Mouse (Mus musculus) cerebellum, adult (tissue): ENCODE measurements around the gene Rnps1.
A peak's percentile ranks its signal among the peaks of the same experiment; 100 is the strongest.
"Not testable (repeated sequence)": the region's sequence is repeated elsewhere in the genome, so short reads cannot be mapped to it uniquely, and the experiment has no call there.

Experiments
- ATAC-seq: cut with Nextera tagmentation; 2 replicates; pipeline ENCODE4 v1.9.2; 2017; ENCODE audit warnings: mild to moderate bottlenecking, moderate library complexity, mixed read lengths; ENCODE audit not compliant: insufficient number of reproducible peaks, low FRiP score, low TSS enrichment

The Rnps1 gene

DNA sequence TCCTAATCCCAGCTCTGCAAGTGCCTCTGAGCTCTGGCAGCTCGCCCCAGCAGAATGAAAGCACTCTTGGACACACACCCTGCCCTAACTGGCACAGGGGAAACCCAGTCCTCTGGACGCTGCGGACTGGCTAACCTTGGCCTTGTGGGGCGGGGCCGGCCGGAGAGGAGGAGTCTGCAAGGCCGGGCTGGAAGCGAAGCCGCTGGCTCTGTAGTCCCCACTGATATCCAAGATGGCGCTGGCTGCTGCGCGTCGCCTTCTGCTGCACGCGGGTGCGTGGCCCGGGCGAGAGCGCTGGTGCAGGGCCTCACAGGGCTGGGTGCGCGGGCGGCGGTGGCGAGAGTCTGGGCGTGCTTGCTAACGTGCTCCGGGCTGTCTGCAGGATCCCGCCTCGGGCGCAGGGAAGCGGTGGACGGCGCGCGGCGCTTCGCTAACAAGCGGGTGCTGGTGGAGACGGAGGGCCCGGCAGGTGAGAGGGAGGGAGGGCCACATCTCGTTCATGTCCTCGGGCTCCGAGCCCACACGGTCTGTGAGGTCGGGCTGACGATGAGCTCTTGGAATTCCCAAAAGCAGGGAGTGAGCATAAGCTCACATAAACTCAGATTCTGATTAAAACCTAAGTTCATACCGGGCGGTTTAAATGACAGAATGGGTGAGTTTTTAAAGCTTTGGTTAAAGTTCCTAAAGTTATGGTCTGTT is 12.3 kb downstream of the Rnps1 start, which contains the start of gene Eci1:
Eci1 (plus strand) TSS at position 171 of the 699 bp plus-strand sequence.
- peak; percentile 96 for ATAC-seq

DNA sequence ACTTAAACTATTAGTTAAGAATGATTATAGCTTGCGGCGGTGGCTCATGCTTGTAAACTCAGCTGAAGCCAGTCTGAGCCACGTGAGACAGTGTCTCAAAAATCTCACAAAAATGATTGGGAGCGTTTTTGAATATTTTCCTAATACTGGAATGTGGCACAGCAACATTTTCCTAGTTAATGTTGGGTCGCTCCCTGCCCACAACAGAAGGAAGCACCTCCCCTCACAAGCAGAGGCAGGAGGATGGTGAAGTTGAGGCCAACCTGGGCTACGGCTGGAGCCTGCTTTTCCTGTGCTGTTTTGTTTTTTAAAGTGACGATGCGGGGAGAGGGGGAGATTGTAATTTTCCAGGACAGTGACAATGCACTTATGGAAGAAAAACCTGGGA is 12.8 kb downstream of the Rnps1 start:
- no peak for ATAC-seq

DNA sequence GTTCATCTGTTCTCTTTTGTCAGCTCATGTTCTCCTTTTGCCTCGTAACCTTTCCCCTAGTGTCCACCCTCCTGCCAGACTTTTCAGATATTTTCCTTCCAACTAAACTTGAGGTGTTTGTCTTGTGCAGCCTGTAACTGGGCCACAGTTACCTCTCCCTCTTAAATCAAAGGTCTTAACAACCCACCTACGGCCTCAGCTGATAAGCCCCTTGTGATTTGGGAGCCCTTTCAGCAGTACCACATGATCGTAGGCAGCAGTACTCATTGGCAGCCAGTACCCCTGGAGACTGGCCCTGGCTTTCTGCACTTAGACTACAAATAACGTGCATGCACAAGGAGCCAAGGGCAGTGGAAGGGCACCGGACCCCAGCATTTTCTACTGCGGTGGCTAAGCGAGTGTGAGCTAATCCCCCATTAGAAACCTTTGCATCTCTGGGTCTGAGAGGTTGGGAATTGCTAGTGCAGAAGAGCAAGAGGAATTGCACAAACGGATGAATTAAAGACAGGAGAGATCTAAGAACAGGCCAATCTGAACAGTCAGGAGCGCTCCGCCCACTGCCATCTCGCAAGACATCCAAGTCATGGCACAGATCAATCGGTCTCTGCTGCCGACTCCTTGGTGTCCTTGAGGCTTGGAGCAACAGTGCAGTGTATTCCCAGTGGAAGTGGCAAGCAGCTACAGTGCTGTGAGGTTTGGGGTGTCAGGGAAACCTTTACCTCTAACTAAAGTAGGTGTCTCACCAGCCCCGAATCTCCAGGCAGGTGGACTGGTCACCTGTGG is 15.0 kb downstream of the Rnps1 start:
- ATAC-seq, result no peak

DNA sequence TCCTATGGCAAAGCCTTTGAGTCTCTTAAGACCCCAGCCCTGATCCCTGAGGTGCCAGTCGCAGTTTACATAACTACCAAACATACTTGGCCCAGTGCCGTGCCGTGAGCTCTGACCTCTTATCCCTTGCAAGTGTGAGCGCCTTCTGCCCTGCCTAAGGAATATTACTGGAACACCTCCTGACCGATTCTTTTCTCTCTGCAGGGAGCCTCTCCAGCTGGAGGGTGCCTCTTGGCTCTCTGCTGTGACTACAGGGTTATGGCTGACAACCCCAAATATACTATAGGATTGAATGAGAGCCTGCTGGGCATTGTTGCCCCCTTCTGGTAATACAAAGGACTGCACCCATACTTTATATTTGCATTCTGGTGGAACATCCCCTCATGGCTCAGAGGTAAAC is 22.7 kb downstream of the Rnps1 start:
- ATAC-seq, result no peak

DNA sequence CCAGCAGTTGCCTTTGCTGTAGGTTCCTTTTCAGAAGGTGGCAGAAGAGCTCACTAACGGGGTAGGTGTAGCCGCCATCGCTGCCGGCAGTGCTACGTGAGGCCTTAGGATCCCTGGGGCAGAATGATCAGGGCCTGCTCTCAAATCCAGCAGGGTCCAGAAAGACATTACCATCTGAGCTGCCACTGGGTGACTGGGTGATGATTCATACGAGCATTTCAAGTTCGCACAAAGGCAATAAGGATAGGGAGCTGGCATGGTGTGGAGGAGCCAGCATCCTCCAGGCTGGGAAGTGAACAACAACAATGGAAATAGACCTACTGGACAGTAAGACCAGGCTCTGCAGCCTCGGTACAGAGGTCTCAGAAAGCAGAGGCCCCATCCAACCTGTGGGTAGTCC is 26.0 kb downstream of the Rnps1 start:
- no peak for ATAC-seq

DNA sequence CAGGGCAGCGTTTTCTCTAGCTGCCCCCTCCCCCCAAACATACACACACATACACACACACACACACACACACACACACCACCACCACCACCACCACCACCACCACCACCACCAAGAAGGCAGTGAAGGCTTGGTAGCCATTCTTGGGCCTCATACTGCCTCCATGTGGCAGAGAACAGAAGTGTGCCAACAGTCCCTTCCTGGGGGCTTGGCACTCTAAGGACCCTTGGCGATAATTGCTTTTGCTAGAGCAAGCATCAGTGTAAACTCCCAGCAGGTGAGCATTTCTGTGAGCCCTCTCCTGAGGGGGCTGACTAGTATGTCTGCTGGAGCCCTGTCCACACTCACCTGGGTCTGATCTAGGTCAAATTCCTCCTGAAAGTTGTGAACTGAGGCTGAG is 26.8 kb downstream of the Rnps1 start:
- ATAC-seq, result no peak

DNA sequence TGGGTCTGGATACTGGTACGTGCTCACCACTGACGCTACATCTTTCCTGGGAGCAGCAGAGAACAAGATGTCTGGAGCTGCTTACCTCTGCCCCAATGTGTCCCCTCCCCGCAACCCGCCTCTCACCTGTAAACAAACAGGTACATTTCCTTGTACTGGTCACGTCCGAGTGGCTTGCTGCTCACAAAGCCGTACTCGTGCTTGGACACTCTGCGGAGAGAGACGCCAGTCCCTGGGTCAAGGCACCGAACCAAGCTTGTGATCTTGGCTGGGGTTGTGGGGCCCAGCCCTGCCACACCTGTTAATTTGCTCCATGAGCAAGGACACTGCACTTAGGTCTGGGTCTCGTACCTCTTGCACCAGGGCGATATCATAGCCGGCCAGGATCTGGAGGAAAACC is 27.7 kb downstream of the Rnps1 start:
- ATAC-seq, result no peak

DNA sequence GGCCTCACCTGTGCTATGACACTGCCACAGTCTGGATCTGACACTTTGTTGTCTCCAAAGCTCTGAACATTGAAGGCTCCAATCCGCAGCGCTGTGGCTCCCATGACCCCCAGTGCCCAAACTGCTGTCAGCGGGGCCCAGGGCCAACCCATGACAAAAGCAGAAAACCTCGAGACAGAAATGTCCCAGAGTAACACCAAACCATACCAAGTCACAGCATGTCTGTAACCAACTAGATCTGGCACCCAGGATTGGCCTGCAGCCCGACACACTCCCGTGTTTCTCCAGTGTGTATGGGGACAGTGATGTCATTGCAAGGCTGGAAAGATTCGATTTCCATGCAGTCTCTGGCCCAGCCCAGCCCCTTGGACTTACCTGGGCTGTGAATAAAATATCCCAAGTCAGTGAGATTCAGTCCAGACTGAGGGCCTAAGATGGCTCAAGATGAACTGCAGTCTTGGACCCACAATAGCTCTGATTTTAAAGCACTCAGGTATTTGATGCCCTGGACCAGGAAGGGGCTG is 28.3 kb downstream of the Rnps1 start, which contains the start of gene Dnase1l2:
Dnase1l2 (minus strand) TSS at position 474 of the 524 bp plus-strand sequence.
- ATAC-seq, result no peak

DNA sequence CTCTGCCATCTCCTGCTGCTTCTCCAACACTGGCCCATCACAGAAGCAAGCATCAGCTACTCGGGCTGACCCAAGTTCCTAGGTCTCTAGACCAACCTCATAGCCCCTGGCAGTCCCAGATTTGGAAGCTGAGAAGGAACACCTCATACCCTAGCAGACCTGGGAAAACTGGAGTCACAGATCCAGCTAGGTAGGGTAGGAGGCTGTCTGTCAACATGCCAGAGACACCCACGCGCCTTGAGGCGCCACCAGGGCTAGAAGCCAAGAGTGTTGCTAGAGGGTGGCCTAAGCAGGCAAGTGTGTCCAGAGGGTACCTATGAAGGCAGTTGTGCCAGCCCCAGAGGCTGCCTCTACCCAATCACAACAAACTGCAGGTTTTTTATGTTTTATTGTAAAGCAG is 29.0 kb downstream of the Rnps1 start:
- ATAC-seq, result no peak

DNA sequence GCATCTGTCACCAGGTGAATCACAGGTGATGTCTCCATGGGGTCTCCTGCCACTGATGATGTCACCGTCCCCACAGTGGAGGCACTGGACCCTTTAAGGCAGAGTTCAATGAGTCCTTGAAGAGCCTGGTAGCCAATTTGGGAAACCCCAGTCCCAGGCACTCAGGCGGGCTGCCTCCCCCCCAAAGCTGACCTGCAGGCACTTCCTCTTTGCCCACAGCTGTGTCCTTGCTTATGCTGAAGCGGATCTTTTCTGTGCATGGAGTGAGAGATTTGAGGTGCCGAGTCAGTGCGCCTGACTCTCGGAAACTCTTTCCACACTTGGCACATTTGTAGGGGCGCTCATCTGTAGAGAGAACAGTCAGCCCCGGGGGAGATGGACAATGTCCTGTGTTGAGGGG is 32.2 kb downstream of the Rnps1 start:
- ATAC-seq, result no peak

DNA sequence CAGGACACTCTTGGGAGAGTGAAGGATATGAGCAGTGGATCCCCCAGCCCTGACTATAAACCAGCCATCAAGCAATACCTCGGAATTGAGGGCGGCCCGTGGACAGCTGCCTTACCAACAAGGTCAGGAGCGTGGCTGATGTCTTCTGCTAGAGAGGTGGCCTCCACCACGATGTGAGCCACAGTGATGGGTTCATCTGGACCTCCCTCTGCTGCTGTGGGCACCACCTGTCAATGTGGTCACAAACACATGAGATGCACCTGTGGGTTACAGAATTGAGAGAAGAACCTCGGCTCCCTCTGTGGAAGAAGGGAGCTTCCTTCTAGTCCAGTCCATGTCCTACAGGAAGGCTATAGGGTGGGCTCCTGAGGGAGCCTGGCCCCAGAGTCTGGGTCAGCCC is 35.1 kb downstream of the Rnps1 start:
- no peak for ATAC-seq

DNA sequence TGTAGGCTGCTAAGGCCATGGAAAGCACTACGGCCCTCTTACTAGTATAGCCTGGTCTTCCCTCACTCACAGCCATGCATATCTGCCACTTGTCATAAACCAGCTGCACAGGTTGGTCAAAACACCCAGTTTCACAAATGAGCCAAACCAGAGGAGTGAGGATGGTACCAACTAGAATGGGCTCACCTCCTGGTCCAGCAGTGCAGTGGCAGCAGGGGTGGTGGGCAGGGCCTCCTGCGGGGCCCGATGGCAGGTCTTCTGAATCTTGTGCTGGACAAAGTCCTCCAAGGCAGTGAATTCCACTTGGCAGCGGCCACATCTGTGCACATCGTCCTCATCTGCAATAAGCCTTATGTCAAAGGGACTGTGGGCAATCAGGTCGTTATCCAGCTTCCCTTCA is 36.9 kb downstream of the Rnps1 start:
- no peak for ATAC-seq

DNA sequence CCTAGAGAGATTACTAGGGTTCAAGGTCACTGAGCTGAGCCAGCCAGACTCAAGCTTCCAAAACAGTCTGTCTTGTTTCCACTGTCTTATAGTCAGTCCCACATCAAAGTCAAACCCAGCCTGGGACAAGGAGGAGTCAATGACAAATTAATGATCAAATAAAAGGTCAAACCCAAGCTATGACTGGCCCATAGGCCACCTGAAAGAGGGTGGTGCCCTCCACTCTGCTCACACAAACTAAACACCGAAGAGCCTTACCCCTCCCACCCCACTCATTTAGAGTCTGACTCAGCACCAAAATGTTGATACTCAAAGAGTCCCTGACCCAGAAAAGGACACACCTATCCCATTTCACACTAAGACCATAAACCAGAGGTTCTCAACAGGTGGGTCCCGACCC is 39.0 kb downstream of the Rnps1 start:
- ATAC-seq, result no peak

DNA sequence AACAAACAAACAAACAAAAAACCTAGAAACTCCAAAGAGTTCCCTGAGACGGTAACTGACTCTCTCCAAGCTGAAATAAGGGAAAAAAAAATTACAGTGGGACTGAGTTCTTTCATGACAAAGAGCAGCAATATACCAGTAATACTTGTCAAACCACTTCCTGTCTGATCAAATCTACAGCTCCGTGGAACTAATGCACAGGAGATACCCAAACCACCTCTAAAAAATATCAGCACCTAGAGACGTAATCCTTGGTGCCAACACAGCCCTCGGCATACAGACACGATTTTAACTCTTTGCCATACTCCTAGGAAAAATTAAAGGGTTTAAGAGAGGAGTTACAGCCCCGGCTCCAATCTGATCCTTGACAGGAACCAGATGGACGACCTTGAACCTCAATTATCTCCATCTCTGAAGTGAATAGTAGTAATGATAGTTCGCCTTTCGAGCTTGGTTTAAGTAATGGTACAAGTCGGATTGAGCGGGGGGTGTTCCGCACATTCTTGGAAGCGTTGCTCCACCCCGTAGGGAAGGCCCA is 39.9 kb downstream of the Rnps1 start:
- no peak for ATAC-seq

DNA sequence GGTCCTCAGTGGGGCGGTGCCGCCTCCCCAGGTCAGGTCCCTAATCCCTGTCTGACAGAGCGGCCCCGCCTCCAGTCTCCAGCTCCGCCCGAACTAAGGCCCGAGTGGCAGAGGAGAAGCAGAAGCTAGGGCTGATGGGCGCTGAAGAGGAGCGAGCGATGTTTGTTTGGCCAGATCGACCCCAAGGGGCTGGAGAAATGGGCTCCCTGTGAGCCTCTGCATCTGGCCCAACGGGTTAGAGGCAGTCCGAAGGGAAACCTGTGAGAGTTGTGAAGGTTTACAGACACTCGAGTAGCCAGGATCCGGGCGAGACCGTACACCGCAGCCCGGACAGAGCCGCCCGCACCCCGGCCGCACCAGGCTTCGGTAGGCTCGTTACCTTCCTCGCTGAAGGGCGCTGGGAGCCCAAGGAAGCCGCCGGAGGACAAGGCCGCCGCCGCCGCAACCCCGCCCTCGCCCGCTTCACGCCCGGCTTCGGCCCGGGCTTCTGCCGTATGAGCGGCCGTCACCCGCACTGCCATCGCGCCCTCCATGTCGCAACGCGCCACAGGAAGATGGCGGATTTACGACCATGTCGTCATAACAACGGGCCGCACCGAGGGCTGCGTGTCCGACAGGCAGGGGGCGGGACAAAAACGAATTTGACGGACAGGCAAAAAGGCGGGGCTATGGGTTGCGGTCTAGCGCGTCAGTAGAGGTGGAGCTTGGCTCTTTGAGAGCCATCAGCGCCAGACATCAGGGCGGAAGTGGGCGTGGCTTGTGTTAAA is 40.6 kb downstream of the Rnps1 start:
- ATAC-seq, result peak; percentile 93

DNA sequence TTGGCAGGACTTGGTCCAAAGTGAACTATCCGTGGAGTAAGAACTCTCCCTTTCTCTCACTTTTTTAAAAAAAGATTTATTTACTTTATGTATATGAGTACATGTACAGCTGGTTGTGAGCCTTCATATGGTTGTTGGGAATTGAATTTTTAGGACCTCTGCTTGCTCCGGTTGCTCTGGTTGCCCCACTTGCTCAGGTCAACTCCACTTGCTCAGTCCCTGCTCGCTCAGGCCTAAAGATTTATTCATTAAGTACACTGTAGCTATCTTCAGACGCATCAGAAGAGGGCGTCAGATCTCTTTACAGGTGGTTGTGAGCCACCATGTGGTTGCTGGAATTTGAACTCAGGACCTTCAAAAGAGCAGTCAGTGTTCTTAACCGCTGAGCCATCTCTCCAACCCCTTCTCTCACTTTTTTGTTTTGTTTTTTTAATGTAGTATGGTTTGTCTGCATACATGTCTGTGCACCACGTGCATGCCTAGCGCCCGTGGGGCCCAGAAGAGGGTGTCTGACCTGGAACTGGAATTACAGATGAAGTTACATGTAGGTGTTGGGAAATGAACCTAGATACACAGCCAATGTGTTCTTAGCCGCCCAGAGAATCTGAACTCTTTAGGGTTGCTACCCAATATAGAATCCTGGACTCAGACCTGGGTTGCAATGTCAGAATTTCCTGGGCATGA is 41.3 kb downstream of the Rnps1 start:
- not testable (repeated sequence) for ATAC-seq

DNA sequence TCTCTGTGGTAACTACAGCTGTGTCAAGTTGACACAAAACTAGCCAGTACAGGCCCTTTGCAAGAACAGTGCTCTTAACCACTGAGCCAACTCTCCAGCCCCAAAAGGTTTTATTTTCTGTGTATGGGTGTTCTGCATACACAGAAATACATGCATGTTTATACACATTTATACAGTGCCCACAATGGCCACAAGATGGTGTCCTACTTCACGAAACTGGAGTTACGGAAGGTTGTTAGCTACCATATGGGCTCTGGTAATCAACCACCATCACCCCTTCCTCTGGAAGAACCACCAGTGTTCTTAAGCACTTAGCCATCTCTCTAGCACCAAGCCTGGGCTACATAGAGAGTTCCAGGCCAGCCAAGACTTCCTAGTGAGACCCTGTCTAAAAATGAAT is 47.2 kb downstream of the Rnps1 start:
- ATAC-seq, result no peak

DNA sequence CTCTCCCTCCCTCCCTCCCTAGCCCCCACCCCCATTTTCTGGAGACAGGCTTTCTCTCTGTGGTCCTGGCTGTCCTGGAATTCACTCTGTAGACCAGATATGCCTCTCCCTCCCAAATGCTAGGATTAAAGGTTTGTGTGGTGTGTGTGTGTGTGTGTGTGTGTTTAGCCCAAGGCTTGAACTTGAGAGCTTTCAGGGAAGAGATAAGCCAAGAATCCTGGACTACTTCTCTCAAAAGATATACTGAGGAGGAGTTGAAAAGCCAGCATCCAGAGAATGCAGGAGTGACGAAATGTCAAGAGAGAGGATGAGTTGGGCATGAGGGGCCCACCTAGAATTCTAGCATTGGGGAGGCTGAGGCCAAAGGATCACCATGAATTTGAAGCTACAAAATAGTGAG is 48.6 kb downstream of the Rnps1 start:
- ATAC-seq, result no peak

DNA sequence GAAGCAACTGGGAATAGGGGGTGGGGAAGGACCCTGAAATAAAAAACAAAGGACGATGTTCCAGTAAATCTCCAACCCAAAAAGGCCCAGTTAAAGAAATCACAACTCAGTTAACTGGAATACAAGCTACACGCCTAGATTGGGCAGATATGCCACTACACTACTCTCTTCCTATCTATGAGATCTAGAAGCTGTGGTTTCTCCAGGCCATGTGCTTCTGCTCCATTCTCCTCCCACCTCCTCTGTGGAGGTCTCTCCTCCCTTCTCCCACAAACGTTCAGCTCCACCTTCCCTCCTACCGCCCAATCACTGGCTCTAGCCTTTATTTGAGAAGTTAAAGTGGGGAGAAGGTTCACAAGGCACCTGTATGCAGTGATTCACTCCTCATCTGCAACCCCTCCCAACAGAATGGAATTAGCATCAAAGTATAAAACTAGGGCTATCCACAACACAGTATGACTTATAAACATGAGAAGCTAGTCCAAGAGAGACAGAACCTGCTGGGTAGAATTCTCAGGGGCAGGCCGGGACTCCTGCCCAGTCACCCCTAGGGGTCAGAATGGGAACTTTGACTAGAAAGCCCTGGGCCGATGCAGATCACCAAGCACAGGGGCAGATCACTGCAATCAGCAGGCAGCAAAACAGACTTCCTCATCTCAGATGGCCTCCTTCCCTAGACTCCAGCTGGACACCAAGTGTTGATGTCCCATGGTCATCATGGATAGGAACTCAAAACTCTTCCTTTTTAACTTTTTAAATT is 49.2 kb downstream of the Rnps1 start:
- no peak for ATAC-seq
